Mouse (Mus musculus) hindbrain, postnatal 0 days (tissue): ENCODE results near the gene Cep128. TPM values are rescaled to one million over a fixed set of nuclear protein-coding genes. Genes with fewer than 3 reads are reported as not detected.
A peak's percentile ranks its signal among the peaks of the same experiment; 100 is the strongest.

ENCODE experiments used
- ATAC-seq: fragments of 200-750 bp; cut with Nextera tagmentation; 2 replicates; pipeline ENCODE4 v1.8.0; 2017; ENCODE audit warnings: mild to moderate bottlenecking, moderate TSS enrichment, moderate library complexity
- DNase-seq: peaks from one replicate; pipeline ENCODE4 v3.0.0-alpha.2; 2015; ENCODE audit warnings: low spot score
- H3K27ac ChIP-seq: fragments of 300-500 bp; sonication (generic); 2 replicates; pipeline ENCODE4 v1.5.1; 2014; ENCODE audit warnings: mild to moderate bottlenecking
- H3K27me3 ChIP-seq: fragments of 300-500 bp; sonication (generic); 2 replicates; pipeline ENCODE4 v1.6.1; 2014; ENCODE audit warnings: low read length, mixed read lengths; ENCODE audit not compliant: insufficient read depth
- H3K36me3 ChIP-seq: fragments of 300-500 bp; sonication (generic); 2 replicates; pipeline ENCODE4 v1.6.1; 2014; ENCODE audit warnings: low read length, mixed read lengths; ENCODE audit not compliant: insufficient read depth
- H3K4me1 ChIP-seq: fragments of 300-500 bp; sonication (generic); 2 replicates; pipeline ENCODE4 v1.6.1; 2014; ENCODE audit warnings: antibody characterized with exemption, low read length, mixed read lengths; ENCODE audit not compliant: insufficient read depth
- H3K4me2 ChIP-seq: fragments of 300-500 bp; sonication (generic); 2 replicates; pipeline ENCODE4 v1.6.1; 2014; ENCODE audit warnings: low read depth, mild to moderate bottlenecking, low read length, moderate library complexity, mixed read lengths
- H3K4me3 ChIP-seq: fragments of 300-500 bp; sonication (generic); 2 replicates; pipeline ENCODE4 v1.5.1; 2014; ENCODE audit warnings: low read length
- H3K9ac ChIP-seq: fragments of 300-500 bp; sonication (generic); replicated peaks from 2 replicates; pipeline ENCODE4 v1.6.1; 2014; ENCODE audit warnings: mild to moderate bottlenecking, low read length, moderate library complexity, mixed read lengths
- H3K9me3 ChIP-seq: fragments of 300-500 bp; sonication (generic); 2 replicates; pipeline ENCODE4 v1.6.1; 2016; ENCODE audit warnings: low read length, mixed read lengths
- CTCF ChIP-seq: IDR thresholded peaks from 2 replicates; pipeline ENCODE4 v1.5.1; 2016; ENCODE audit warnings: antibody characterized with exemption, control low read depth, low read depth
- WGBS: fragments of 180-500 bp; shearing (Covaris S2); extraction: QIAGEN DNeasy Blood & Tissue Kit; methylation state at CpG from one replicate; pipeline ENCODE4 v1.1.7; 2014; 5-methylcytosine and 5-hydroxymethylcytosine counted together
- polyA plus RNA-seq: library from polyadenylated mRNA; unstranded; fragments of >200 nt; fragmentation: Nextera tagmentation; extraction: Ambion mirVana; gene quantifications from 2 replicates; pipeline ENCODE4 v1.2.1, GENCODE M21; 2015
- total RNA-seq: library from RNA; depleted of rRNA; stranded (reverse); fragments of >200 nt; gene quantifications from 2 replicates; pipeline ENCODE4 v1.2.3, GENCODE M21; 2014

Cep128 gene
- total and polyA plus RNA-seq, 2 experiments from 2014 or later: 3.0 to 4.4 TPM

GRCm38 (mm10) chr12:91027100-91027499 is 357.1 kb downstream of the Cep128 start:
- no peaks in the 10 kb centered on the region for H3K4me1 ChIP-seq
- no peaks in the 10 kb centered on the region for H3K36me3 ChIP-seq
- H3K9ac ChIP-seq: no peak overlapping the region
- no peak overlapping the region for H3K27ac ChIP-seq
- DNase-seq (no peak), ATAC-seq (no peak)
- no peak overlapping the region for H3K4me2 ChIP-seq
- H3K27me3 ChIP-seq: no peaks in the 10 kb centered on the region
- WGBS: 86% methylated on average over 4 of the region's 4 CpGs
- H3K9me3 ChIP-seq: no peaks in the 10 kb centered on the region
- TF ChIP-seq CTCF: no peak
- H3K4me3 ChIP-seq: no peak overlapping the region

- no peak for TF ChIP-seq CTCF
- DNase-seq (peak; percentile 27), ATAC-seq (no peak)
- no peak overlapping the region for H3K4me2 ChIP-seq
- H3K4me3 ChIP-seq: no peak overlapping the region
- H3K9me3 ChIP-seq: no peaks in the 10 kb centered on the region
- no peaks in the 10 kb centered on the region for H3K27me3 ChIP-seq
- no peaks in the 10 kb centered on the region for H3K4me1 ChIP-seq
- H3K9ac ChIP-seq: no peak overlapping the region
- no peaks in the 10 kb centered on the region for H3K36me3 ChIP-seq
- WGBS: 64% methylated on average over 6 of the region's 6 CpGs
- H3K27ac ChIP-seq: no peak overlapping the region
Measured at GRCm38 (mm10) chr12:91015075-91015474, 369.1 kb downstream of the Cep128 start.

DNA sequence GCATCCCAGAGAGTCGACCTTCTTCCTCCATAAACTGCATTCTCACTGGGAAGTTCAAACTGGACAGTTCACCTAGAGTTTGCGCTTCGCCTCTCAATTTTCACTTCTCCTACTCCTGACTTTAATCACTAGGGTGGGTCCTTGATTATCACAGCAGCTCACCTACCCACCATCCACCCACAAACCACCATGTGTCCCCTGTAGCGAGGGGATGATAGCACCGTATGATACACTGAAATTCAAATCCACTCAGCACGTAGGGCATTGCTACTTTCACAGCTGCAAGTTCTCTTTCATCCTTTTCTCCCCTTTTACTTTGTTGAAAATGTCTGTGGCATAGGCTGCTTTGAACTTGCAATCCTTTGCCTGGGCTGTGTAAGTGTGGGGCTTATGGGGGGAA is 371.2 kb downstream of the Cep128 start:
- no peak overlapping the region for H3K9ac ChIP-seq
- H3K4me2 ChIP-seq: no peak overlapping the region
- TF ChIP-seq CTCF: no peak
- no peaks in the 10 kb centered on the region for H3K9me3 ChIP-seq
- H3K36me3 ChIP-seq: no peaks in the 10 kb centered on the region
- H3K27ac ChIP-seq: no peak overlapping the region
- ATAC-seq: no peak
- H3K4me3 ChIP-seq: no peak overlapping the region
- no peaks in the 10 kb centered on the region for H3K27me3 ChIP-seq
- DNase-seq: no peak
- H3K4me1 ChIP-seq: no peaks in the 10 kb centered on the region
- WGBS: 90% methylated on average over 6 of the region's 6 CpGs

- Histone ChIP-seq H3K4me3 (no peak overlapping the region), H3K4me2 (no peak overlapping the region), H3K9ac (no peak overlapping the region), H3K27me3 (no peaks in the 10 kb centered on the region), H3K4me1 (no peaks in the 10 kb centered on the region), H3K36me3 (no peaks in the 10 kb centered on the region), H3K9me3 (no peaks in the 10 kb centered on the region), H3K27ac (no peak overlapping the region)
- no peak for TF ChIP-seq CTCF
- 59% methylated on average over 4 of the region's 4 CpGs for WGBS
- DNase-seq (no peak), ATAC-seq (no peak)
Measured at GRCm38 (mm10) chr12:91012184-91012583, 372.0 kb downstream of the Cep128 start.

GRCm38 (mm10) chr12:91008736-91009135 is 375.5 kb downstream of the Cep128 start:
- DNase-seq (no peak), ATAC-seq (no peak)
- H3K4me3 ChIP-seq: no peak overlapping the region
- no peak overlapping the region for H3K9ac ChIP-seq
- no peak overlapping the region for H3K27ac ChIP-seq
- H3K9me3 ChIP-seq: no peaks in the 10 kb centered on the region
- H3K27me3 ChIP-seq: no peaks in the 10 kb centered on the region
- no peaks in the 10 kb centered on the region for H3K36me3 ChIP-seq
- no peaks in the 10 kb centered on the region for H3K4me1 ChIP-seq
- WGBS: 78% methylated on average over 5 of the region's 5 CpGs
- TF ChIP-seq CTCF: no peak
- no peak overlapping the region for H3K4me2 ChIP-seq

- H3K9me3 ChIP-seq: no peaks in the 10 kb centered on the region
- H3K4me1 ChIP-seq: no peaks in the 10 kb centered on the region
- H3K9ac ChIP-seq: no peak overlapping the region
- no peak overlapping the region for H3K27ac ChIP-seq
- 88% methylated on average over 3 of the region's 3 CpGs for WGBS
- H3K36me3 ChIP-seq: no peaks in the 10 kb centered on the region
- no peak for TF ChIP-seq CTCF
- no peaks in the 10 kb centered on the region for H3K27me3 ChIP-seq
- DNase-seq (no peak), ATAC-seq (no peak)
- H3K4me3 ChIP-seq: no peak overlapping the region
- no peak overlapping the region for H3K4me2 ChIP-seq
Measured at GRCm38 (mm10) chr12:91008170-91008569, 376.0 kb downstream of the Cep128 start.

GRCm38 (mm10) chr12:90997539-90997938 is 386.7 kb downstream of the Cep128 start:
- no peak overlapping the region for H3K27ac ChIP-seq
- no peak overlapping the region for H3K4me2 ChIP-seq
- DNase-seq (no peak), ATAC-seq (no peak)
- no peaks in the 10 kb centered on the region for H3K4me1 ChIP-seq
- H3K27me3 ChIP-seq: no peaks in the 10 kb centered on the region
- H3K36me3 ChIP-seq: no peaks in the 10 kb centered on the region
- no peaks in the 10 kb centered on the region for H3K9me3 ChIP-seq
- no peak for TF ChIP-seq CTCF
- no peak overlapping the region for H3K9ac ChIP-seq
- H3K4me3 ChIP-seq: no peak overlapping the region
- WGBS: 83% methylated on average over 4 of the region's 4 CpGs
